Mouse (Mus musculus) stomach, embryonic 15.5 days (tissue): Measurements from ENCODE around the gene Aida. TPM values are rescaled to one million over a fixed set of nuclear protein-coding genes. Genes with fewer than 3 reads are reported as not detected.

ENCODE experiments used
- ATAC-seq: fragments of 200-750 bp; cut with Nextera tagmentation; 2 replicates; pipeline ENCODE4 v1.8.0; 2017; ENCODE audit warnings: low read depth, moderate number of reproducible peaks, moderate TSS enrichment; ENCODE audit not compliant: insufficient read depth, low FRiP score
- H3K27ac ChIP-seq: fragments of 300-500 bp; sonication (generic); 2 replicates; pipeline ENCODE4 v1.5.1; 2015; ENCODE audit warnings: mild to moderate bottlenecking, inconsistent platforms
- H3K27me3 ChIP-seq: fragments of 300-500 bp; sonication (generic); replicated peaks from 2 replicates; pipeline ENCODE4 v1.6.1; 2015; ENCODE audit warnings: inconsistent platforms
- H3K36me3 ChIP-seq: fragments of 300-500 bp; sonication (generic); 2 replicates; pipeline ENCODE4 v1.6.1; 2015; ENCODE audit warnings: inconsistent platforms
- H3K4me1 ChIP-seq: fragments of 300-500 bp; sonication (generic); 2 replicates; pipeline ENCODE4 v1.6.1; 2015; ENCODE audit warnings: inconsistent platforms
- H3K4me2 ChIP-seq: fragments of 300-500 bp; sonication (generic); 2 replicates; pipeline ENCODE4 v1.6.1; 2015; ENCODE audit warnings: mild to moderate bottlenecking, inconsistent platforms
- H3K4me3 ChIP-seq: fragments of 300-500 bp; sonication (generic); replicated peaks from 2 replicates; pipeline ENCODE4 v1.5.1; 2015; ENCODE audit warnings: inconsistent platforms
- H3K9ac ChIP-seq: fragments of 300-500 bp; sonication (generic); 2 replicates; pipeline ENCODE4 v1.6.1; 2015; ENCODE audit warnings: inconsistent platforms
- H3K9me3 ChIP-seq: fragments of 300-500 bp; sonication (generic); 2 replicates; pipeline ENCODE4 v1.6.1; 2016; ENCODE audit warnings: inconsistent platforms
- WGBS: fragments of 180-500 bp; shearing (Covaris S2); methylation state at CpG from one replicate; pipeline ENCODE4 v1.1.7; 2015; 5-methylcytosine and 5-hydroxymethylcytosine counted together
- polyA plus RNA-seq: library from polyadenylated mRNA; unstranded; fragments of >200 nt; fragmentation: Nextera tagmentation; extraction: Ambion mirVana; gene quantifications from 2 replicates; pipeline ENCODE4 v1.2.1, GENCODE M21; 2015

The Aida gene
- polyA plus RNA-seq, 1 experiment from 2014 or later = 37.1 TPM

DNA sequence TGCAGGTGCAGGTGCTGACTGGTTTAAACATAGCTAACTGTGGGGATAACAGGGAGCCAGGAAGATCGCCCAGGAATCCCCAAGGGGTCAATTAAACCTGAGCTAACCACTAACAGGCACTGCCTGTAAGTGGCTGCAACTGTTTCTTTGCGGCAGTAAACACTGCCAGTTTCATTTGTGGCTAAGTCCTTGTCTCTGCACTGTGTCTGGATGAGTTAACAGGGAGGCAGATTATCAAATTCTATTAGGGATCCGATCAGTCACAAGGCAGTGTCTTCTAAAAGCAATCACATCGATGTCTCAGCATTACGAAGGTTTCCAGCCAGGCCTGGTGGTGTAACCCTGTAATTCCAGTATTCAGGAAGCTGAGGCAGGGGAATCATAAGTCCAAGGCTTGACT, 70.0 kb downstream of the Aida start:
- no peak overlapping the region for H3K27ac ChIP-seq
- no peak for ATAC-seq
- H3K27me3 ChIP-seq = no peaks in the 10 kb centered on the region
- no peak overlapping the region for H3K4me2 ChIP-seq
- peaks cover 26% of the 10 kb centered on the region for H3K36me3 ChIP-seq
- no peak overlapping the region for H3K9ac ChIP-seq
- H3K4me1 ChIP-seq = peaks cover 12% of the 10 kb centered on the region; the same call in 1 of the 2 replicates
- no peaks in the 10 kb centered on the region for H3K9me3 ChIP-seq
- WGBS = 91% methylated on average over 5 of the region's 5 CpGs
- no peak overlapping the region for H3K4me3 ChIP-seq

DNA sequence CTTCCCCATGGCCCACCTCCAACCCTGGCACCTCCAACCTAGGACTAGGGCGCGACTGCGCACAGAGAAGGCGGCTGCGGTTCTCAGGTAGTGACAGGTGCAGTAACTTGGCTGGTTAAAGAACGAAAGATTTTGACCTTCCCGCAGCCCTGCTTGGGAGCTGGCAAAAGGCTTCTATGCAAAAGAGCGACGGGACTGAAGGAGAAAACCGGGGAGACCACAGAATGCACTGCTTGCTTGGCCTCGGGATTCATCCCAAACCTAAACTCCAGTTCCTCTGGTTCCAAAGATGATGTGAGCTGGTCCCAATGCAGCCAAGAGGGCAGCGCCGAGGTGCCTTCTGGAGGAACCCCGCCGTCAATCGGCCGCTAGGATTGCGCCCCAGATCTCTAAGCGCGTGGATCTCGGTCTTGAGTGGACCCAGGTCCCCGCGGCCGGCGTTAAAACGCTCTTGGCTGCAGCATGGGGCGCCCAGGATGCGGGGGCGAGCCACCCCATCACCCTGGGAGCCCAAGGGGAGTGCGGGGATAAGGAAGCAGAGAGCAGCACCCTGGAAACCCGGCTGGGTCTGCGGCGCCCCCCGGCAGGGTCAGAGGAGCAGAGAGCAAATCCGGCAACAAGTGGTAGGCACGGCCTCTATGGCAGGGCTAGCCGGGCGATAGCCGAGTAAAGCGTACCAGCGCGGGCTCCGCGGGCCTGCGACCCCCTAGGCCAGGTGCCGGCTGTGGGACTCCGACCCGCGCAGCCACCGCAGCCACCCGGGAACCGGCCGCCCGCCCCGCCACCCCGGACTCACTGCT, 72.4 kb downstream of the Aida start:
- peak overlapping the region; percentile 77 for H3K4me2 ChIP-seq
- H3K27ac ChIP-seq = peak overlapping the region; percentile 66; the same call in 1 of the 2 replicates
- peak overlapping the region; percentile 64 for H3K4me3 ChIP-seq
- peak overlapping the region; percentile 61 for H3K9ac ChIP-seq
- 2% methylated on average over 55 of the region's 56 CpGs for WGBS
- H3K9me3 ChIP-seq = no peaks in the 10 kb centered on the region
- H3K4me1 ChIP-seq = peaks cover 12% of the 10 kb centered on the region; the same call in 1 of the 2 replicates
- peak; percentile 33 for ATAC-seq
- no peaks in the 10 kb centered on the region for H3K27me3 ChIP-seq
- H3K36me3 ChIP-seq = peaks cover 19% of the 10 kb centered on the region

DNA sequence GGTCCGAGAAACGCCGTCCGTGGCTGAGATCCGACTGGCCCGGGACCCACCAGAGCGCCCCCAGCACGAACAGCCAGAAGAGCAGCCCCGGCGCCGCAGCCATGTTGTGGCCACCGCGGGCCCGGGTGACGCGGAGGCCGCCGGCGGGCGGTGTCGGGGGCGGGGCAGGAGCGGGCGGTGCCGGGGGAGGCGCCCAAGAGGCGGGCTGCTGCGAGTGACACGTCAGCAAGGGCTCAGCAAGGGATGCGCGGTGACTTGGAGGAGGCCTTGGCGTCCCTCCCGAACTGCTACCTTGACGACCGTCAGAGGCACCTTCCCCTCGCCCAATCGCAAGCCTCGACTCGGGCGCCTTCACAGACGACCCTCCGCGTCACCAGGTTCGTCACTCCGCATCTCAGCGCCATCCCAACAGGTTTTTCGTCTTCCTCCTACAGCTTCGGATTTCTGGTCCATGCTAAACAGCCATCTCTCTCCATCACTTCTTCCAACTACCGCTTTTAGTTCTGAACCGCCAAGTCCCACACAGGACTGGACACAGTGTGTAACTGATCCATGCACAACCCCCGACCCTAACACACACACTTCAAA, 73.1 kb downstream of the Aida start, which contains the start of gene Mia3:
Gene Mia3 (minus strand): TSS at position 127 of the 588 bp plus-strand sequence.
- H3K27ac ChIP-seq = peak within 1 kb of the TSS; percentile 66; the same call in 1 of the 2 replicates
- peak within 1 kb of the TSS; percentile 61 for H3K9ac ChIP-seq
- under 1% methylated on average over 47 of the region's 51 CpGs for WGBS
- peak within 1 kb of the TSS; percentile 77 for H3K4me2 ChIP-seq
- H3K27me3 ChIP-seq = no peaks in the 10 kb centered on the region
- peaks cover 12% of the 10 kb centered on the region; the same call in 1 of the 2 replicates for H3K36me3 ChIP-seq
- H3K4me3 ChIP-seq = peak within 1 kb of the TSS; percentile 64
- peaks cover 12% of the 10 kb centered on the region; the same call in 1 of the 2 replicates for H3K4me1 ChIP-seq
- H3K9me3 ChIP-seq = 0 out of 2 replicates have a peak, but pooled peaks cover under 1% of the 10 kb centered on the region
- peak; percentile 97 for ATAC-seq

DNA sequence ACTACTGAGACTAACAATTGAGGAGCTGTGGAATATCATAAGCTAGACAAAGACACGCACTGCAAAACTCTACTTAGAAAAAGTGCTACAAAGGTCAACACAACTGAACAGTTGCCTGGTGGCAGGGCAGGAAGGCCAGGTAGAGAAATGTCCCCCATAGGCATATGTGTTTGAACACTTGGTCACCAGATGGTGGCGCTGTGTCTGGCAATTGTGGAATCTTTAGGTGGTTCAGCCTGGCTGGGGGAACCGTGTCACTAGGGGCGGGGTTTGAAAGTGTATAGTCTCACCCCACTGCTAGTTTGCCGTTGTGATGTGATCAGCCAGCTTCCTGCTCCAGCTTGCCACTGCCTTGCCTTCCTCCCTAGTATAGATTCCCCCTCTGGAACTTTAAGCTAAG, 78.3 kb downstream of the Aida start:
- H3K4me2 ChIP-seq = no peak overlapping the region
- no peak overlapping the region for H3K4me3 ChIP-seq
- H3K9me3 ChIP-seq = 0 out of 2 replicates have a peak, but pooled peaks cover 3% of the 10 kb centered on the region
- H3K9ac ChIP-seq = no peak overlapping the region
- 83% methylated on average over 5 of the region's 5 CpGs for WGBS
- no peaks in the 10 kb centered on the region for H3K27me3 ChIP-seq
- no peak for ATAC-seq
- H3K36me3 ChIP-seq = no peaks in the 10 kb centered on the region
- 0 out of 2 replicates have a peak, but pooled peaks cover 3% of the 10 kb centered on the region for H3K4me1 ChIP-seq
- H3K27ac ChIP-seq = no peak overlapping the region

Other genes with a start within 250 kb of the Aida start
- 8.6 and 11.7 TPM in 2 replicates for gene Disp1, start 75.1 kb upstream of the Aida start, polyA plus RNA-seq
- 39.0 and 41.6 TPM in 2 replicates for gene Brox, start 679 bp downstream of the Aida start, polyA plus RNA-seq
- 90.0 and 103 TPM in 2 replicates for gene Mia3, start 73.0 kb downstream of the Aida start, polyA plus RNA-seq
- gene Taf1a, start 92.4 kb downstream of the Aida start, polyA plus RNA-seq = 18.6 and 19.0 TPM in 2 replicates
- gene Hhipl2, start 121.6 kb downstream of the Aida start, polyA plus RNA-seq = 0.10 and 0.67 TPM in 2 replicates